Mouse (Mus musculus) limb, embryonic 14.5 days (tissue): ENCODE measurements around the gene Gm20388. TPM values are rescaled to one million over a fixed set of nuclear protein-coding genes. Genes with fewer than 3 reads are reported as not detected.

Experiments
- ATAC-seq: fragments of 200-750 bp; cut with Nextera tagmentation; 2 replicates; pipeline ENCODE4 v1.8.0; 2017; ENCODE audit warnings: low read depth, moderate number of reproducible peaks, moderate TSS enrichment; ENCODE audit not compliant: low FRiP score
- DNase-seq: peaks from one replicate; pipeline ENCODE4 v3.0.0-alpha.2; 2015; ENCODE audit warnings: low spot score
- H3K27ac ChIP-seq: fragments of 300-500 bp; sonication (generic); replicated peaks from 2 replicates; pipeline ENCODE4 v1.5.1; 2014; ENCODE audit warnings: low read depth, mild to moderate bottlenecking, low read length, moderate library complexity, mixed read lengths
- H3K27me3 ChIP-seq: fragments of 300-500 bp; sonication (generic); 2 replicates; pipeline ENCODE4 v1.6.1; 2014; ENCODE audit warnings: low read length, mixed read lengths; ENCODE audit not compliant: control insufficient read depth, insufficient read depth
- H3K36me3 ChIP-seq: fragments of 300-500 bp; sonication (generic); 2 replicates; pipeline ENCODE4 v1.6.1; 2014; ENCODE audit warnings: mild to moderate bottlenecking, low read length, moderate library complexity, mixed read lengths; ENCODE audit not compliant: control insufficient read depth, insufficient read depth
- H3K4me1 ChIP-seq: fragments of 300-500 bp; sonication (generic); 2 replicates; pipeline ENCODE4 v1.6.1; 2014; ENCODE audit warnings: antibody characterized with exemption, low read length, mixed read lengths; ENCODE audit not compliant: control insufficient read depth, insufficient read depth
- H3K4me2 ChIP-seq: fragments of 300-500 bp; sonication (generic); replicated peaks from 2 replicates; pipeline ENCODE4 v1.6.1; 2014; ENCODE audit warnings: low read depth, mild to moderate bottlenecking, low read length, moderate library complexity; ENCODE audit not compliant: severe bottlenecking
- H3K4me3 ChIP-seq: fragments of 300-500 bp; sonication (generic); replicated peaks from 2 replicates; pipeline ENCODE4 v1.5.1; 2014; ENCODE audit warnings: low read length
- H3K9ac ChIP-seq: fragments of 300-500 bp; sonication (generic); 2 replicates; pipeline ENCODE4 v1.6.1; 2014; ENCODE audit warnings: mild to moderate bottlenecking, low read depth, low read length, moderate library complexity; ENCODE audit not compliant: severe bottlenecking
- H3K9me3 ChIP-seq: fragments of 300-500 bp; sonication (generic); 2 replicates; pipeline ENCODE4 v1.6.1; 2016; ENCODE audit warnings: low read length; ENCODE audit not compliant: control insufficient read depth
- POLR2A ChIP-seq: fragments of 200-500 bp; IDR thresholded peaks from 2 replicates; pipeline ENCODE4 v1.8.0; 2012; ENCODE audit warnings: inconsistent platforms, mild to moderate bottlenecking, moderate library complexity, borderline replicate concordance; ENCODE audit not compliant: insufficient read depth, insufficient read length; ENCODE audit errors: extremely low read depth
- WGBS: fragments of 180-500 bp; shearing (Covaris S2); extraction: QIAGEN DNeasy Blood & Tissue Kit; methylation state at CpG from one replicate; pipeline ENCODE4 v1.1.7; 2014; 5-methylcytosine and 5-hydroxymethylcytosine counted together
- polyA plus RNA-seq, 2 experiments: library from polyadenylated mRNA; depleted of rRNA in 1 of 2; stranded (reverse) in 1 of 2; unstranded in 1 of 2; fragments of >200 nt; fragmentation: Nextera tagmentation in 1 of 2; extraction: Ambion mirVana in 1 of 2; gene quantifications; 2 replicates each; pipeline versions ENCODE4 v1.2.1 to v1.2.3; 2012 to 2014

Gm20388 gene
- polyA plus RNA-seq, 2 experiments, result 1.9 to 49.9 TPM

DNA sequence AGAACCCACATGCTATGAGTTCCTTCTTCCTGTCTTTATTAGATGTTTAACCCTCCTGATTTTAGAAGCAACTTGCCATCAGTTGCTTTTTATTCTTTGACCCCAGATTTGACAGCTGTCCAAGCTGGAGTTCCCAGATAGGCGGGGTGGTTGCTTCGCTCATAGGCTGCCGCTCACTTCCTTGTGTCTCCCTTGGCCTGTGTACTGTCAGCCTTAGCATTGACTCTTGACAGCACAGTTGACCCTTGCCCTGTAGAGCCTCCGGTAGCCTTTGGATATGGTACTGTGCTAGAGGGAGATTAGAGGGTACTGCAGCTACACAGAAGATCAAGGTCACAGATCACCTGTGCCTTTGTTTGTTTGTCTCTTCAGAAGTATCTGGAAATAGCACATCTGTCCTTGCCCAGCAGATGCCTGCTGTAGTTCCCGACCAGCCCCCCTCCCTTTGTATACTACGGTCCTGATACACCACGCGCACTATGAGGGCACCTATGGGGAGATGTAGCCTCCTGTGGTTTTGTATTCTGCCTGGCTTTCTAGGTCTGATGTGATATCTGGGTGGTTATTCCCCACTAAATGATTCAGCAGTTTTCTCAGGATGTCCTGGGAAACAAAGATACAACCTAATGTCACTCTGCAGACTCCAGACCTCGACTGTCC, 2494.6 kb downstream of the Gm20388 start:
- TF ChIP-seq POLR2A, result no peak
- Histone ChIP-seq H3K27ac (no peak overlapping the region), H3K27me3 (no peaks in the 10 kb centered on the region), H3K4me2 (no peak overlapping the region), H3K4me3 (no peak overlapping the region), H3K36me3 (peaks cover 99% of the 10 kb centered on the region), H3K9me3 (no peaks in the 10 kb centered on the region), H3K9ac (no peak overlapping the region), H3K4me1 (no peaks in the 10 kb centered on the region)
- WGBS, result 89% methylated on average over 9 of the region's 9 CpGs
- ATAC-seq (no peak), DNase-seq (no peak)

DNA sequence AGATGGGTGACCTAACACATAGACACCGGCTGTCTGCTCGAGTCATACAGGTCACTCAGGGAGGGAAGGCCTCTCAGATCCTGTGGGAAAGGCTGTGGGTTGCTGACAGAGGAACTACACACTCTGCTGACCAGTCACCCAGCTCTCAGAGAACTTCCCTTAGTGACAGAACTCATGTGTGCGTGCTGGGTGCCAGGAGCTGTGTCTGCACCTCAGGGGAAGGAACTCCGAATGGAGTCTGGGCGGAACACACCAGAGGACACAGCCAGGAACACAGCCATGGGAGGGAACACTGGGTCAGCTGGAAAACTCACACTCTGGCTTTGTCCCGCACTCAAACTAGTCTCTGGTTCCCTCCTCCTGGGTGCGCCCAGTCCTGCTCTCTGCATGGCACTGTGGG, 2497.0 kb downstream of the Gm20388 start:
- Histone ChIP-seq H3K36me3 (peaks cover 99% of the 10 kb centered on the region), H3K27me3 (no peaks in the 10 kb centered on the region), H3K9me3 (no peaks in the 10 kb centered on the region), H3K4me1 (no peaks in the 10 kb centered on the region), H3K9ac (no peak overlapping the region), H3K4me2 (no peak overlapping the region), H3K27ac (no peak overlapping the region), H3K4me3 (no peak overlapping the region)
- no peak for TF ChIP-seq POLR2A
- 91% methylated on average over 7 of the region's 7 CpGs for WGBS
- DNase-seq (no peak), ATAC-seq (no peak)

DNA sequence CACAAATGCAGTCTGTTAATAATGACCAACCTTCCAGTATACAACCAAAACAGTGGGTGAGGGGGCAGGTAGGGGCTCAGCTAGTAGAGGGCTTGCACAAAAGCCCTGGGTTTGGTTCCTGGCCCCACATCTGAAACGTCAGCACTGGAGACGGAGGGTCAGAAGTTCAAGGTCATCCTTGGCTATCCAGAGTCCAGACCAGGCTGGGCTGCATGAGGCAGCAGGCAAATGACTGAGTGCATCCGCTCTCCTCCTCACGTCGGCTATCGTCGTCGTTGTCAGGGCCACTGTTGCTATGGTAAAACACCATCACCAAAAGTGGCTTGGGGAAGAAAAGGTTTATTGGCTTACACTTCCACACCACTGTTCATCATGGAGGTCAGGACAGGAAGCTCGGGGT, 2503.7 kb downstream of the Gm20388 start:
- Histone ChIP-seq H3K4me2 (no peak overlapping the region), H3K4me1 (no peaks in the 10 kb centered on the region), H3K9me3 (no peaks in the 10 kb centered on the region), H3K27me3 (no peaks in the 10 kb centered on the region), H3K27ac (no peak overlapping the region), H3K4me3 (no peak overlapping the region), H3K9ac (no peak overlapping the region), H3K36me3 (peaks cover 97% of the 10 kb centered on the region)
- 92% methylated on average over 9 of the region's 9 CpGs for WGBS
- ATAC-seq, result no peak
- no peak for TF ChIP-seq POLR2A
- no peak for DNase-seq

DNA sequence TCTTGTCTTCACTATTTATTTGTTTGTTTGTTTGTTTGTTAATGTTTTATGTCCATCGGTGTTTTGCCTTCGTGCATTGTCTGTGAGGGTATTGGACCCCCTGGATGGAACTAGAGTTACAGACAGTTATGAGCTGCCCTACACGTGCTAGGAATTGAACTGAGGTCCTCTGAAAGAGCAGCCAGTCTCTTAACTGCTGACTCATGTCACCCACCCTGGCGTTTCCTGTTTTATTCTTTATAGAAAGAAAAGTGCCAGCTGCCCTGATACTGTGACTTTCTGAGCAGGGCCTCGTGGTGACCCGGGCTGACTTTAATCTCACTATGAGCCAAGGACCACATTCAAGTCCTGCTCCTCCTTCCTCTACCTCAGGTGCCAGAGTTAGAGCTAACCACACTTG, 2504.9 kb downstream of the Gm20388 start:
- ATAC-seq (no peak), DNase-seq (no peak)
- WGBS, result 88% methylated on average over 6 of the region's 6 CpGs
- no peaks in the 10 kb centered on the region for H3K9me3 ChIP-seq
- no peak overlapping the region for H3K27ac ChIP-seq
- H3K36me3 ChIP-seq, result peaks cover 85% of the 10 kb centered on the region
- H3K4me3 ChIP-seq, result no peak overlapping the region
- no peaks in the 10 kb centered on the region for H3K4me1 ChIP-seq
- no peak for TF ChIP-seq POLR2A
- no peaks in the 10 kb centered on the region for H3K27me3 ChIP-seq
- no peak overlapping the region for H3K9ac ChIP-seq
- H3K4me2 ChIP-seq, result no peak overlapping the region

DNA sequence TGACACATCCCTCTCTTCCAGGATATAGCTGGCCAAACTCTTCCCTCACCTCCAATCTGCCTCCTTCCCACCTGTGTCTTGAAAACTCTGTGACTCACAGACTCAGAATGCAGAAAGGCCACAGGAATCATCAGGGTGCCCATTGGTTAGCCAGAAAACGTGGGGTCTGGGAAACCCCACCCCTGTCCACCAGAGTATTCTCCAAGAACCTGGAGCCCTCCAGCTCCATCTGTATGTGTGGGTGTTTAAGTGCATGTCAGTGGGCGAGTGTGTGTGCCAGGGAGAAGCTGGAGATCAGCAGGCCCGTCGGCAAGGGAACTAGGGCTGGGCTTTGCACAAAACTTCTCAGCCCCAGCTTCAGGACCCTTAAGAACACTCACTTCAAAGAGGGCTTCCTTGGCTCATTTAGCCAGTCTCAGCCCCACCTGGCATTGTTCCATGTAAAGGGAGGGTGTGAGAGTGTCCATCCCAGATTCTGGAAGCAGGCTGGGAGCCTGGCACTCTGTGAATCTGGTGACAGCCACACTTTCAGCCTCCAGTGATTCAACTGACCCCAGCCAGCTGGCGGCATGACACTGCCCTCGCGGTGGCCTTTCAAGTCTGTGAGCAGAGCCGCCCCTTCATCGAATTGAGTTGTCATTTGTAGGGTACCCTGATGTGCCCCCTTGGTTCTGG, 2509.4 kb downstream of the Gm20388 start:
- Histone ChIP-seq H3K27ac (no peak overlapping the region), H3K36me3 (peaks cover 43% of the 10 kb centered on the region), H3K9ac (no peak overlapping the region), H3K9me3 (no peaks in the 10 kb centered on the region), H3K4me1 (no peaks in the 10 kb centered on the region), H3K27me3 (no peaks in the 10 kb centered on the region), H3K4me3 (no peak overlapping the region), H3K4me2 (no peak overlapping the region)
- WGBS, result 74% methylated on average over 9 of the region's 9 CpGs
- no peak for DNase-seq
- ATAC-seq, result no peak
- TF ChIP-seq POLR2A, result no peak
